Mouse (Mus musculus) brain, embryonic 14.5 days (tissue): ENCODE measurements around the gene Cdc6.

Source experiments
- CTCF ChIP-seq: fragments of 200-500 bp; IDR thresholded peaks from 2 replicates; pipeline ENCODE4 v1.5.1; 2012; ENCODE audit warnings: inconsistent platforms, mild to moderate bottlenecking, moderate library complexity, borderline replicate concordance; ENCODE audit not compliant: insufficient read depth, insufficient read length; ENCODE audit errors: extremely low read depth
- POLR2A ChIP-seq: fragments of 200-500 bp; IDR thresholded peaks from 2 replicates; pipeline ENCODE4 v1.6.1; 2012; ENCODE audit warnings: mild to moderate bottlenecking, inconsistent platforms, borderline replicate concordance; ENCODE audit not compliant: poor library complexity, insufficient read depth, insufficient read length, severe bottlenecking; ENCODE audit errors: extremely low read depth

- TF ChIP-seq POLR2A (no peak), CTCF (no peak)
These were observed 27.5 kb downstream of the Cdc6 start for GRCm38 (mm10) chr11:98935123-98935522.
